Mouse (Mus musculus): ENCODE measurements around the gene Olfr31.

The Olfr31 gene

GRCm38 (mm10) chr14:14353740-14354510, 31.3 kb downstream of the Olfr31 start:
- intact Hi-C loops (cut with DNase I), result no loop called here

GRCm38 (mm10) chr14:14354511-14355359, 32.1 kb downstream of the Olfr31 start:
- intact Hi-C loops (cut with DNase I), result no loop called here

GRCm38 (mm10) chr14:14355360-14355646, 32.7 kb downstream of the Olfr31 start:
- intact Hi-C loops (cut with DNase I), result no loop called here

Measured in adrenal gland (tissue).